Mouse (Mus musculus) embryonic facial prominence, embryonic 11.5 days (tissue): ENCODE data around the gene Oxsr1. TPM values are rescaled to one million over a fixed set of nuclear protein-coding genes. Genes with fewer than 3 reads are reported as not detected.

Source experiments
- ATAC-seq: fragments of 200-750 bp; cut with Nextera tagmentation; replicated peaks from 2 replicates; pipeline ENCODE4 v1.8.0; 2017; ENCODE audit warnings: low read depth; ENCODE audit not compliant: insufficient number of reproducible peaks, low FRiP score, low TSS enrichment
- DNase-seq: peaks from one replicate; pipeline ENCODE4 v3.0.0-alpha.2; 2015; ENCODE audit warnings: low spot score
- H3K27ac ChIP-seq: fragments of 300-500 bp; sonication (generic); replicated peaks from 2 replicates; pipeline ENCODE4 v1.5.1; 2014; ENCODE audit warnings: mild to moderate bottlenecking, low read depth, low read length, control low read depth
- H3K27me3 ChIP-seq: fragments of 300-500 bp; sonication (generic); 2 replicates; pipeline ENCODE4 v1.6.1; 2014; ENCODE audit warnings: mild to moderate bottlenecking, low read length, moderate library complexity, mixed read lengths; ENCODE audit not compliant: control insufficient read depth, insufficient read depth
- H3K36me3 ChIP-seq: fragments of 300-500 bp; sonication (generic); replicated peaks from 2 replicates; pipeline ENCODE4 v1.6.1; 2014; ENCODE audit warnings: low read depth, mild to moderate bottlenecking, low read length, moderate library complexity, mixed read lengths; ENCODE audit not compliant: control insufficient read depth, insufficient read depth
- H3K4me1 ChIP-seq: fragments of 300-500 bp; sonication (generic); 2 replicates; pipeline ENCODE4 v1.6.1; 2014; ENCODE audit warnings: low read length, mixed read lengths; ENCODE audit not compliant: control insufficient read depth, insufficient read depth
- H3K4me2 ChIP-seq: fragments of 300-500 bp; sonication (generic); 2 replicates; pipeline ENCODE4 v1.6.1; 2014; ENCODE audit warnings: low read depth, mild to moderate bottlenecking, control low read depth, low read length, moderate library complexity
- H3K4me3 ChIP-seq: fragments of 300-500 bp; sonication (generic); 2 replicates; pipeline ENCODE4 v1.5.1; 2014; ENCODE audit warnings: low read depth, low read length, control low read depth
- H3K9ac ChIP-seq: fragments of 300-500 bp; sonication (generic); replicated peaks from 2 replicates; pipeline ENCODE4 v1.6.1; 2014; ENCODE audit warnings: mild to moderate bottlenecking, control low read depth, low read length
- H3K9me3 ChIP-seq: fragments of 300-500 bp; sonication (generic); replicated peaks from 2 replicates; pipeline ENCODE4 v1.6.1; 2016; ENCODE audit warnings: mild to moderate bottlenecking, low read length, inconsistent platforms, mixed read lengths; ENCODE audit not compliant: control insufficient read depth
- WGBS: fragments of 180-500 bp; shearing (Covaris S2); extraction: QIAGEN DNeasy Blood & Tissue Kit; methylation state at CpG from one replicate; pipeline ENCODE4 v1.1.7; 2014; 5-methylcytosine and 5-hydroxymethylcytosine counted together
- polyA plus RNA-seq: library from polyadenylated mRNA; unstranded; fragments of >200 nt; fragmentation: Nextera tagmentation; extraction: Ambion mirVana; gene quantifications from 2 replicates; pipeline ENCODE4 v1.2.1, GENCODE M21; 2014

The Oxsr1 gene
- polyA plus RNA-seq, 1 experiment from 2014 or later = 15.0 TPM

GRCm38 (mm10) chr9:119340909-119341816 is 18.9 kb upstream of the Oxsr1 start, which contains the start of gene Myd88:
Myd88 (minus strand) TSS chr9:119341411.
- H3K4me3 ChIP-seq = peak within 1 kb of the TSS; percentile 77
- peaks cover 4% of the 10 kb centered on the region for H3K4me1 ChIP-seq
- DNase-seq = peak; percentile 98
- H3K9ac ChIP-seq = peak within 1 kb of the TSS; percentile 74
- peak; percentile 98 for ATAC-seq
- peak within 1 kb of the TSS; percentile 83 for H3K4me2 ChIP-seq
- H3K9me3 ChIP-seq = no peaks in the 10 kb centered on the region
- H3K27ac ChIP-seq = peak within 1 kb of the TSS; percentile 59
- 0 out of 2 replicates have a peak, but pooled peaks cover 2% of the 10 kb centered on the region for H3K36me3 ChIP-seq
- peaks cover 2% of the 10 kb centered on the region; the same call in 1 of the 2 replicates for H3K27me3 ChIP-seq
- under 1% methylated on average over 62 of the region's 68 CpGs for WGBS

- Histone ChIP-seq H3K9me3 (no peaks in the 10 kb centered on the region), H3K4me1 (peaks cover 4% of the 10 kb centered on the region), H3K4me2 (peak overlapping the region; percentile 83), H3K9ac (peak overlapping the region; percentile 53), H3K4me3 (peak overlapping the region; percentile 77), H3K27me3 (peaks cover 2% of the 10 kb centered on the region; the same call in 1 of the 2 replicates), H3K27ac (no peak overlapping the region), H3K36me3 (no peaks in the 10 kb centered on the region)
- WGBS = 8% methylated on average over 8 of the region's 8 CpGs
- ATAC-seq (no peak), DNase-seq (no peak)
Observed at GRCm38 (mm10) chr9:119340212-119340580, 18.0 kb upstream of the Oxsr1 start.

- peaks cover 4% of the 10 kb centered on the region for H3K4me1 ChIP-seq
- H3K27me3 ChIP-seq = peaks cover 2% of the 10 kb centered on the region; the same call in 1 of the 2 replicates
- H3K27ac ChIP-seq = no peak within 1 kb of the TSS; the same call in 1 of the 2 replicates
- DNase-seq (peak; percentile 57), ATAC-seq (no peak)
- WGBS = 2% methylated on average over 43 of the region's 43 CpGs
- H3K36me3 ChIP-seq = no peaks in the 10 kb centered on the region
- peak within 1 kb of the TSS; percentile 77 for H3K4me3 ChIP-seq
- H3K9me3 ChIP-seq = no peaks in the 10 kb centered on the region
- H3K4me2 ChIP-seq = peak within 1 kb of the TSS; percentile 83
- peak within 1 kb of the TSS; percentile 60 for H3K9ac ChIP-seq
Observed at GRCm38 (mm10) chr9:119339558-119340211, 17.5 kb upstream of the Oxsr1 start, which contains the start of gene Acaa1a. Acaa1a (plus strand) TSS chr9:119339676.

GRCm38 (mm10) chr9:119339106-119339505 is 16.9 kb upstream of the Oxsr1 start:
- DNase-seq = no peak
- Histone ChIP-seq H3K27me3 (peaks cover 2% of the 10 kb centered on the region; the same call in 1 of the 2 replicates), H3K9me3 (no peaks in the 10 kb centered on the region), H3K9ac (peak overlapping the region; percentile 60), H3K4me2 (peak overlapping the region; percentile 83), H3K4me3 (peak overlapping the region; percentile 77; the same call in 1 of the 2 replicates), H3K27ac (no peak overlapping the region), H3K4me1 (peaks cover 4% of the 10 kb centered on the region), H3K36me3 (no peaks in the 10 kb centered on the region)
- WGBS = 57% methylated on average over 7 of the region's 7 CpGs
- no peak for ATAC-seq

- DNase-seq = no peak
- ATAC-seq = no peak
- H3K27ac ChIP-seq = no peak overlapping the region
- no peak overlapping the region for H3K4me2 ChIP-seq
- peaks cover 2% of the 10 kb centered on the region; the same call in 1 of the 2 replicates for H3K27me3 ChIP-seq
- H3K9ac ChIP-seq = no peak overlapping the region
- H3K36me3 ChIP-seq = no peaks in the 10 kb centered on the region
- H3K4me3 ChIP-seq = no peak overlapping the region
- peaks cover 4% of the 10 kb centered on the region for H3K4me1 ChIP-seq
- 91% methylated on average over 3 of the region's 3 CpGs for WGBS
- H3K9me3 ChIP-seq = no peaks in the 10 kb centered on the region
Observed at GRCm38 (mm10) chr9:119338350-119338749, 16.1 kb upstream of the Oxsr1 start.

GRCm38 (mm10) chr9:119337842-119338241 is 15.6 kb upstream of the Oxsr1 start:
- H3K4me2 ChIP-seq = no peak overlapping the region
- WGBS = 90% methylated on average over 14 of the region's 14 CpGs
- peaks cover 2% of the 10 kb centered on the region; the same call in 1 of the 2 replicates for H3K27me3 ChIP-seq
- ATAC-seq = no peak
- H3K27ac ChIP-seq = no peak overlapping the region
- no peaks in the 10 kb centered on the region for H3K9me3 ChIP-seq
- H3K4me3 ChIP-seq = no peak overlapping the region
- DNase-seq = no peak
- no peak overlapping the region for H3K9ac ChIP-seq
- no peaks in the 10 kb centered on the region for H3K36me3 ChIP-seq
- peaks cover 4% of the 10 kb centered on the region for H3K4me1 ChIP-seq

- ATAC-seq = no peak
Observed at GRCm38 (mm10) chr9:119335571-119335970, 13.3 kb upstream of the Oxsr1 start.

More at GRCm38 (mm10) chr9:119335571-119335970, 13.3 kb upstream of the Oxsr1 start:
- Histone ChIP-seq H3K36me3 (no peaks in the 10 kb centered on the region), H3K9ac (no peak overlapping the region), H3K4me1 (no peaks in the 10 kb centered on the region), H3K4me2 (no peak overlapping the region), H3K9me3 (no peaks in the 10 kb centered on the region), H3K27me3 (peaks cover 2% of the 10 kb centered on the region; the same call in 1 of the 2 replicates), H3K4me3 (no peak overlapping the region), H3K27ac (no peak overlapping the region)
- DNase-seq = no peak
- WGBS = 89% methylated on average over 4 of the region's 4 CpGs
